Mouse (Mus musculus) layer of hippocampus, postnatal 14 days (tissue): ENCODE data around the gene Focad. TPM values are rescaled to one million over a fixed set of nuclear protein-coding genes. Genes with fewer than 3 reads are reported as not detected.

Experiments used
- DNase-seq, 2 experiments: peaks; one replicate each; pipeline ENCODE4 v3.0.0; 2021 to 2022; ENCODE audit warnings: low spot score in 2 of 2, mixed read lengths in 1 of 2
- total RNA-seq, 2 experiments: library from RNA; stranded (reverse); gene quantifications; 2 replicates each; pipeline ENCODE4 v1.2.3; 2021

Focad gene
- total RNA-seq, 2 experiments from 2014 or later, result 67.5 to 74.0 TPM

GRCm38 (mm10) chr4:88155490-88156160 is 61.2 kb downstream of the Focad start:
- no peak for DNase-seq

- no peak for DNase-seq
These were observed 62.5 kb downstream of the Focad start for GRCm38 (mm10) chr4:88156961-88157360.

GRCm38 (mm10) chr4:88157644-88158043 is 63.2 kb downstream of the Focad start:
- peak in 1 of 2 experiments; percentile 43 for DNase-seq

GRCm38 (mm10) chr4:88159256-88159655 is 64.8 kb downstream of the Focad start:
- no peak for DNase-seq

GRCm38 (mm10) chr4:88159700-88160099 is 65.3 kb downstream of the Focad start:
- DNase-seq, result peak in 1 of 2 experiments; percentile 42

- no peak for DNase-seq
These were observed 69.2 kb downstream of the Focad start for GRCm38 (mm10) chr4:88163511-88164247.

- DNase-seq, result no peak
These were observed 72.8 kb downstream of the Focad start for GRCm38 (mm10) chr4:88167008-88167862.

- no peak for DNase-seq
These were observed 80.9 kb downstream of the Focad start for GRCm38 (mm10) chr4:88175058-88175974.

- no peak for DNase-seq
These were observed 84.9 kb downstream of the Focad start for GRCm38 (mm10) chr4:88179296-88179695.

GRCm38 (mm10) chr4:88184293-88184692 is 89.9 kb downstream of the Focad start:
- peak in 1 of 2 experiments; percentile 82 for DNase-seq

- DNase-seq, result no peak
These were observed 91.5 kb downstream of the Focad start for GRCm38 (mm10) chr4:88185872-88186426.

GRCm38 (mm10) chr4:88187649-88188048 is 93.2 kb downstream of the Focad start:
- no peak for DNase-seq

- DNase-seq, result no peak
These were observed 95.1 kb downstream of the Focad start for GRCm38 (mm10) chr4:88189495-88189894.

- DNase-seq, result no peak
These were observed 99.8 kb downstream of the Focad start for GRCm38 (mm10) chr4:88194256-88194655.

- DNase-seq, result peak; percentile 56 to 93
These were observed 101.6 kb downstream of the Focad start for GRCm38 (mm10) chr4:88195898-88196495.

GRCm38 (mm10) chr4:88196500-88196912 is 102.1 kb downstream of the Focad start:
- DNase-seq, result peak in 1 of 2 experiments; percentile 76

- no peak for DNase-seq
These were observed 102.8 kb downstream of the Focad start for GRCm38 (mm10) chr4:88197244-88197643.

- no peak for DNase-seq
These were observed 104.8 kb downstream of the Focad start for GRCm38 (mm10) chr4:88199186-88199585.

GRCm38 (mm10) chr4:88201047-88201446 is 106.6 kb downstream of the Focad start:
- no peak for DNase-seq

GRCm38 (mm10) chr4:88208676-88209075 is 114.2 kb downstream of the Focad start:
- no peak for DNase-seq
